Mouse (Mus musculus) bone marrow macrophage, adult 2 months (primary cell): ENCODE measurements around the gene Fabp7.

Experiments
- CTCF ChIP-seq: IDR thresholded peaks from 2 replicates; pipeline ENCODE4 v1.5.1; 2012; ENCODE audit warnings: low read depth, mild to moderate bottlenecking, low read length, moderate library complexity
- POLR2A ChIP-seq: IDR thresholded peaks from 2 replicates; pipeline ENCODE4 v1.6.1; 2012; ENCODE audit warnings: mild to moderate bottlenecking, low read depth, low read length, borderline replicate concordance

DNA sequence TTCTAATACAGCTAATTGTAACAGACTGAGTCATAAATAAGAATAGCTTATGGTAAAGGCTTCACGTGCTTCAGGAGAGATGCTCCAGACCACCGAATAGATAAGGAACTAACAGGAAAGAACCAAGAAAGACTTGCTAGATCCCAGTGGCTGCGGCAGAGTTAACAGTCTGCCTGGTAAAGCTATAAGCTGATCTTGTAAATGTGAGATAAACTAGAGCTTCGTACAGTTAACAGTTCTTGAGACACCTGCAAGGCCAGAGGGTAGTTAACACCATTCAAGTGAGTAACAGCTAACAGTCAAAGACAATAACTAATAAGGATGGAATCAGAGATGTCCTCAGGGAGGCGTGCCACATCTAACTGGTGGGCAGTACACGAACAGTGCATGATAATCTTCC lies 31.2 kb downstream of the Fabp7 start:
- TF ChIP-seq POLR2A: no peak
- TF ChIP-seq CTCF: no peak
